Mouse (Mus musculus) heart, embryonic 11.5 days (tissue): ENCODE measurements around the gene Gm45213. TPM values are rescaled to one million over a fixed set of nuclear protein-coding genes. Genes with fewer than 3 reads are reported as not detected.

ENCODE experiments used
- ATAC-seq: fragments of 200-750 bp; cut with Nextera tagmentation; replicated peaks from 2 replicates; pipeline ENCODE4 v1.8.0; 2017; ENCODE audit warnings: moderate library complexity; ENCODE audit not compliant: insufficient number of reproducible peaks, low FRiP score, low TSS enrichment
- H3K27ac ChIP-seq: fragments of 300-500 bp; sonication (generic); 2 replicates; pipeline ENCODE4 v1.5.1; 2014; ENCODE audit warnings: mild to moderate bottlenecking, low read depth, low read length
- H3K27me3 ChIP-seq: fragments of 300-500 bp; sonication (generic); 2 replicates; pipeline ENCODE4 v1.6.1; 2014; ENCODE audit warnings: mild to moderate bottlenecking, low read length, mixed read lengths; ENCODE audit not compliant: control insufficient read depth, insufficient read depth
- H3K36me3 ChIP-seq: fragments of 300-500 bp; sonication (generic); 2 replicates; pipeline ENCODE4 v1.6.1; 2014; ENCODE audit warnings: mild to moderate bottlenecking, low read length, moderate library complexity, mixed read lengths; ENCODE audit not compliant: control insufficient read depth, insufficient read depth
- H3K4me1 ChIP-seq: fragments of 300-500 bp; sonication (generic); 2 replicates; pipeline ENCODE4 v1.6.1; 2014; ENCODE audit warnings: low read length; ENCODE audit not compliant: control insufficient read depth, insufficient read depth
- H3K4me2 ChIP-seq: fragments of 300-500 bp; sonication (generic); 2 replicates; pipeline ENCODE4 v1.6.1; 2014; ENCODE audit warnings: mild to moderate bottlenecking, moderate library complexity
- H3K4me3 ChIP-seq: fragments of 300-500 bp; sonication (generic); 2 replicates; pipeline ENCODE4 v1.5.1; 2014; ENCODE audit warnings: low read depth, low read length
- H3K9ac ChIP-seq: fragments of 300-500 bp; sonication (generic); 2 replicates; pipeline ENCODE4 v1.6.1; 2014; ENCODE audit warnings: mild to moderate bottlenecking, low read depth, low read length, moderate library complexity
- H3K9me3 ChIP-seq: fragments of 300-500 bp; sonication (generic); replicated peaks from 2 replicates; pipeline ENCODE4 v1.6.1; 2016; ENCODE audit warnings: low read length; ENCODE audit not compliant: control insufficient read depth
- WGBS: fragments of 180-500 bp; shearing (Covaris S2); extraction: QIAGEN DNeasy Blood & Tissue Kit; methylation state at CpG from one replicate; pipeline ENCODE4 v1.1.7; 2014; ENCODE audit not compliant: insufficient replicate concordance; 5-methylcytosine and 5-hydroxymethylcytosine counted together
- polyA plus RNA-seq: library from polyadenylated mRNA; unstranded; fragments of >200 nt; fragmentation: Nextera tagmentation; extraction: Ambion mirVana; gene quantifications from 2 replicates; pipeline ENCODE4 v1.2.1, GENCODE M21; 2014

The Gm45213 gene
- polyA plus RNA-seq, 1 experiment from 2014 or later, result not detected

- Histone ChIP-seq H3K27ac (no peak overlapping the region), H3K4me1 (0 out of 2 replicates have a peak, but pooled peaks cover 6% of the 10 kb centered on the region), H3K4me2 (no peak overlapping the region), H3K9me3 (no peaks in the 10 kb centered on the region), H3K27me3 (no peaks in the 10 kb centered on the region), H3K4me3 (no peak overlapping the region), H3K36me3 (no peaks in the 10 kb centered on the region), H3K9ac (no peak overlapping the region)
- ATAC-seq, result no peak
- 72% methylated on average over 11 of the region's 11 CpGs for WGBS
Observed at GRCm38 (mm10) chr7:66107206-66107605, 63.8 kb downstream of the Gm45213 start.

DNA sequence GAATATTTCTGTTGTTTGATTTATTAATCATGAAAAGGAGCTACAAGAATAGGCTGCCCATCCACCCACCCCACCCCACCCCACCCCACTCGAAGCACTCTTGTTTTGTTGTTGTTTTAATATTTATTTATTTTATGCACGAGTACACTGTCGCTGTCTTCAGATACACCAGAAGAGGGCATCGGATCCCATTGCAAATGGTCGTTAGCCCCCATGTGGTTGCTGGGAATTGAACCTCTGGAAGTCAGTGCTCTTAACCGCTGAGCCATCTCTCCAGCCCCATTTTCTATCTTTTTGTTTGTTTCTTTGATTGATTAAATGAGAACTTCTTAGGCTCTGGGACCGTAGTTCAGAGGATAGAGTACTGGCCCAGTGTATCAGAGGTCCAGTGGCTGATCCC lies 64.5 kb downstream of the Gm45213 start:
- H3K4me2 ChIP-seq, result no peak overlapping the region
- H3K4me1 ChIP-seq, result 0 out of 2 replicates have a peak, but pooled peaks cover 9% of the 10 kb centered on the region
- H3K9ac ChIP-seq, result no peak overlapping the region
- no peak overlapping the region for H3K4me3 ChIP-seq
- H3K27me3 ChIP-seq, result no peaks in the 10 kb centered on the region
- no peak overlapping the region for H3K27ac ChIP-seq
- no peaks in the 10 kb centered on the region for H3K36me3 ChIP-seq
- WGBS, result 16% methylated on average over 7 of the region's 7 CpGs
- ATAC-seq, result no peak
- no peaks in the 10 kb centered on the region for H3K9me3 ChIP-seq

DNA sequence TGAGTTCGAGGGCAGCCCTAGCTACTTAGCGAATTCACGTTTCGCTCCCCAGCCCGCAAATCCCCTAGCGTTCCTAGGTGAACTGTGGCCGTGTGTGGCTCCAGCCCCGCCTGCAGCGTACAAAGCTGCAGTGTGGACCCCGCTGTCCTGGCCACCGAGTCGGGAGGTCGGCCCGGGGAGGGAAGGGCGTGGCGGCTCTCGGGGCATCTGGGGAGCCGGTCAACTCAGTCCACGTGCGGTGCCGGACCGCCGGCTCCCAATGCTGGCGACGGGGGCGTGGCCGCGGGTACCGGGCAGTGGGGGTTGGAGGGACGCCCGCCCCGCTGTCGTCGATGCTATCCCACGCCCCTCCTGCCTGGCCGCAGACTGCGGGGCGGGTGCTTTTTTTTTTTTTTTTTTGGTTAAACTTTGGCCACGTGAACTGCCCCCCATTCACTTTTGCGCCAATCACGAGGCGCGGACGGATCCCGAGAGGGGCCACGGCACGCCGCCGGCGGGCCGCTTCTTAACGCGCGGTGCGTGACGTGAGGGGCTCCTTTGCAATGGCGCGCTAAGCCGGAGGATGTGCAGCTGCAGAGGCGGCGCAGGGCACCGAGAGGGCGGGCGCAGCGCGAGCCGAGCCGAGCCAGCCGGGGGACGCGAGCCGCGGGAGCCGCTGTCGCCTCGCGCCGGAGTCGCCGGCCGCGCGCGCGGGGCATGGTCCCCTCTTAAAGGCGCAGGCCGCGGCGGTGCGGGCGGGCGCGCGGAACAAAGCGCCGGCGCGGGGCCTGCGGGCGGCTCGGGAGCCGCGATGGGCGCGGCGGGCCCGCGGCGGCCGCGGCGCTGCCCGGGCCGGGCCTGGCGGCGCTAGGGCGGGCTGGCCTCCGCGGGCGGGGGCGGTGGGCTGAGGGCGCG lies 65.8 kb downstream of the Gm45213 start, which contains the start of gene Chsy1:
Gene Chsy1, plus strand, starts transcription at position 555 of the 894 bp plus-strand sequence.
- H3K4me1 ChIP-seq, result peaks cover 15% of the 10 kb centered on the region; the same call in 1 of the 2 replicates
- H3K27me3 ChIP-seq, result no peaks in the 10 kb centered on the region
- WGBS, result under 1% methylated on average over 80 of the region's 123 CpGs
- H3K4me3 ChIP-seq, result peak within 1 kb of the TSS; percentile 92
- peak within 1 kb of the TSS; percentile 91 for H3K4me2 ChIP-seq
- peak within 1 kb of the TSS; percentile 66 for H3K27ac ChIP-seq
- no peaks in the 10 kb centered on the region for H3K36me3 ChIP-seq
- peak; percentile 82 for ATAC-seq
- no peaks in the 10 kb centered on the region for H3K9me3 ChIP-seq
- peak within 1 kb of the TSS; percentile 93 for H3K9ac ChIP-seq

DNA sequence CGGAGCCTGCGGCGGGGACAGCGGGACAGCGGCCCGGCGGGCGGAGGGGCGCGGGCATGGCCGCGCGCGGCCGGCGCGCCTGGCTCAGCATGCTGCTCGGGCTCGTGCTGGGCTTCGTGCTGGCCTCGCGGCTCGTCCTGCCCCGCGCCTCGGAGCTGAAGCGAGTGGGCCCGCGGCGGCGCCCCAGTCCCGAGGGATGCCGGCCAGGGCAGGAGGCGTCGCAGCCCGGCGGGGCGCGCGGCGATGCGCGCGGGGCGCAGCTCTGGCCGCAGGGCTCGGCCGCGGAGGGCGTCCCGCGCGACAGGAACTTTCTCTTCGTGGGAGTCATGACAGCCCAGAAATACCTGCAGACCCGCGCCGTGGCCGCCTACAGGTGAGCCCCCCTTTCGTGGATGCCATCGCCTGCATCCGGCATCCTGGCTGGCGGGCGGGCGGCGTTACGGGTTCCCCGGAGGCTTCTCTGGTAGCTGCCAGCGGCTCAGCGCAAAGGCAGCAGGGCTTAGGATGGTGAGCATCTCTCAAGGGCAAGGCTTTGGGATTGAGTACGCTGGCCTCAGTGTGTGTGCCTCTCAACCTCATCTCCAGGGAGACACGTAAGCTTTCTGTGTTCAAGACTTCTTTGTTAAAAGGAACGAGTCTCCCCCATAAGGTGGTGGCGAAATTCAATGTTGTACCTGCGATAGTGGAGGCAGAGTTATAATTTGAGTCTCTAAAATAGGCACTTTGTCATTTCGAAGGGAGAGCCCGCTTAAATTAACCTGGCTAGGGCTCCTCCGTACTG lies 66.6 kb downstream of the Gm45213 start:
- H3K27ac ChIP-seq, result peak overlapping the region; percentile 66
- no peaks in the 10 kb centered on the region for H3K9me3 ChIP-seq
- no peaks in the 10 kb centered on the region for H3K27me3 ChIP-seq
- ATAC-seq, result peak; percentile 43; the same call in 1 of the 2 replicates
- H3K36me3 ChIP-seq, result no peaks in the 10 kb centered on the region
- WGBS, result under 1% methylated on average over 51 of the region's 77 CpGs
- peak overlapping the region; percentile 91 for H3K4me2 ChIP-seq
- peaks cover 20% of the 10 kb centered on the region for H3K4me1 ChIP-seq
- H3K9ac ChIP-seq, result peak overlapping the region; percentile 93
- peak overlapping the region; percentile 92 for H3K4me3 ChIP-seq

GRCm38 (mm10) chr7:66110636-66111112 lies 67.3 kb downstream of the Gm45213 start:
- no peak for ATAC-seq
- H3K27ac ChIP-seq, result peak overlapping the region; percentile 66; the same call in 1 of the 2 replicates
- 6% methylated on average over 10 of the region's 10 CpGs for WGBS
- peak overlapping the region; percentile 93 for H3K9ac ChIP-seq
- H3K4me3 ChIP-seq, result peak overlapping the region; percentile 92
- peaks cover 24% of the 10 kb centered on the region for H3K4me1 ChIP-seq
- H3K36me3 ChIP-seq, result no peaks in the 10 kb centered on the region
- no peaks in the 10 kb centered on the region for H3K27me3 ChIP-seq
- H3K9me3 ChIP-seq, result no peaks in the 10 kb centered on the region
- H3K4me2 ChIP-seq, result peak overlapping the region; percentile 91

- H3K4me1 ChIP-seq, result peaks cover 28% of the 10 kb centered on the region
Observed at GRCm38 (mm10) chr7:66111211-66111610, 67.8 kb downstream of the Gm45213 start.

More at GRCm38 (mm10) chr7:66111211-66111610, 67.8 kb downstream of the Gm45213 start:
- peak overlapping the region; percentile 93; the same call in 1 of the 2 replicates for H3K9ac ChIP-seq
- peak overlapping the region; percentile 91 for H3K4me2 ChIP-seq
- H3K4me3 ChIP-seq, result peak overlapping the region; percentile 92
- no peaks in the 10 kb centered on the region for H3K27me3 ChIP-seq
- H3K36me3 ChIP-seq, result no peaks in the 10 kb centered on the region
- H3K27ac ChIP-seq, result no peak overlapping the region
- H3K9me3 ChIP-seq, result no peaks in the 10 kb centered on the region
- ATAC-seq, result no peak
- WGBS, result 65% methylated on average over 10 of the region's 10 CpGs

Other genes starting within 250 kb of the Gm45213 start
- gene Pcsk6, start 181.9 kb upstream of the Gm45213 start, polyA plus RNA-seq, result 5.7 and 6.1 TPM in 2 replicates
- gene Snrpa1, start 15.4 kb downstream of the Gm45213 start, polyA plus RNA-seq, result 127 and 128 TPM in 2 replicates
- gene Selenos, start 36.0 kb downstream of the Gm45213 start, polyA plus RNA-seq, result 76.4 and 85.5 TPM in 2 replicates
- gene Chsy1, start 65.9 kb downstream of the Gm45213 start, polyA plus RNA-seq, result 24.1 and 29.0 TPM in 2 replicates